Mouse (Mus musculus) kidney, embryonic 15.5 days (tissue): Measurements from ENCODE around the gene Cdk2ap1. TPM values are rescaled to one million over a fixed set of nuclear protein-coding genes. Genes with fewer than 3 reads are reported as not detected.
"Not testable (repeated sequence)": the region's sequence is repeated elsewhere in the genome, so short reads cannot be mapped to it uniquely, and the experiment has no call there.

ENCODE experiments used
- ATAC-seq: fragments of 200-750 bp; cut with Nextera tagmentation; replicated peaks from 2 replicates; pipeline ENCODE4 v1.8.0; 2017; ENCODE audit warnings: moderate TSS enrichment; ENCODE audit not compliant: low FRiP score
- H3K27ac ChIP-seq: fragments of 300-500 bp; sonication (generic); 2 replicates; pipeline ENCODE4 v1.5.1; 2015; ENCODE audit warnings: mild to moderate bottlenecking, inconsistent platforms
- H3K27me3 ChIP-seq: fragments of 300-500 bp; sonication (generic); 2 replicates; pipeline ENCODE4 v1.6.1; 2015; ENCODE audit warnings: inconsistent platforms
- H3K36me3 ChIP-seq: fragments of 300-500 bp; sonication (generic); 2 replicates; pipeline ENCODE4 v1.6.1; 2015; ENCODE audit warnings: inconsistent platforms
- H3K4me1 ChIP-seq: fragments of 300-500 bp; sonication (generic); 2 replicates; pipeline ENCODE4 v1.6.1; 2015; ENCODE audit warnings: inconsistent platforms
- H3K4me2 ChIP-seq: fragments of 300-500 bp; sonication (generic); 2 replicates; pipeline ENCODE4 v1.6.1; 2015; ENCODE audit warnings: moderate library complexity, mild to moderate bottlenecking, inconsistent platforms
- H3K4me3 ChIP-seq: fragments of 300-500 bp; sonication (generic); replicated peaks from 2 replicates; pipeline ENCODE4 v1.5.1; 2015; ENCODE audit warnings: mild to moderate bottlenecking, inconsistent platforms
- H3K9ac ChIP-seq: fragments of 300-500 bp; sonication (generic); 2 replicates; pipeline ENCODE4 v1.6.1; 2015; ENCODE audit warnings: mild to moderate bottlenecking, inconsistent platforms
- H3K9me3 ChIP-seq: fragments of 300-500 bp; sonication (generic); replicated peaks from 2 replicates; pipeline ENCODE4 v1.6.1; 2016; ENCODE audit warnings: inconsistent platforms
- WGBS: fragments of 180-500 bp; shearing (Covaris S2); methylation state at CpG from one replicate; pipeline ENCODE4 v1.1.7; 2015; ENCODE audit warnings: mixed read lengths; 5-methylcytosine and 5-hydroxymethylcytosine counted together
- polyA plus RNA-seq: library from polyadenylated mRNA; unstranded; fragments of >200 nt; fragmentation: Nextera tagmentation; extraction: Ambion mirVana; gene quantifications from 2 replicates; pipeline ENCODE4 v1.2.1, GENCODE M21; 2015

Gene Cdk2ap1
- polyA plus RNA-seq, 1 experiment from 2014 or later = 39.0 TPM

DNA sequence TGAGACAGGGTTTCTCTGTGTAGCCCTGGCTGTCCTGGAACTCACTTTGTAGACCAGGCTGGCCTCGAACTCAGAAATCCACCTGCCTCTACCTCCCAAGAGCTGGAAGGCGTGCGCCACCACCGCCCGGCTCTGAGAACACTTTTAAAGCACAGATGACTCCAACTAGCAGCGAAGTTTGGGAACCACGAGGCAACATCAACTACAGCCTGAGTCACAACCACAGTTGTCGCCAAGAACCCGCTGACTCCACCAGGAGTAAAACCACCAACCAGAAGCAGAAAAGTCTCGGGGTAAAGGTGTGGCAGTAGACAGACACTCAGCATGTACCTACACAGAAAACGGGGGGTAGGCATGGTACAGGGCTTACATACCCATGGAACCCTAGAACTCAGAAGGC is 52.8 kb downstream of the Cdk2ap1 start:
- no peak for ATAC-seq
- H3K27ac ChIP-seq = no peak overlapping the region
- H3K4me2 ChIP-seq = no peak overlapping the region
- WGBS = 94% methylated on average over 11 of the region's 11 CpGs
- H3K4me3 ChIP-seq = no peak overlapping the region
- H3K36me3 ChIP-seq = peaks cover 94% of the 10 kb centered on the region
- no peaks in the 10 kb centered on the region for H3K27me3 ChIP-seq
- no peaks in the 10 kb centered on the region for H3K4me1 ChIP-seq
- no peaks in the 10 kb centered on the region for H3K9me3 ChIP-seq
- H3K9ac ChIP-seq = no peak overlapping the region

DNA sequence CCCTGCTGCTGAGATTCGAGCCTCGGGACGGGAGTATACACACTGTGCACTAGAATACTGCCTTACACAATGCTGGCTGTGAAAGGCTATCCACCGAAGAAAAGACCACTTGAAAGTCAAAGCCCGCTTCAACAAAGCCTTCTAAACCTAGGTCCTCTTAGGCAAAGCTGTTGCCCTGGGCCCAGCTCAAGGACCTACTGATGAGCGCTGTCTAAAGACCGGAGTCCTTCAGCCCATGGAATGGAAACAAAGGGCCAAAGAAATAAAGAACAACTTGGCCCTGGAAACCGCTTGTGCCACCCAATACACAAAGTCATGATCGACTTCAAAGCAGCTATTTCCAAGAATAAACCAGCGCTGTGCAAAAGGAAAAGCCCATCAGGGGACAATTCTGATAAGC is 53.7 kb downstream of the Cdk2ap1 start:
- Histone ChIP-seq H3K36me3 (peaks cover 87% of the 10 kb centered on the region), H3K4me1 (no peaks in the 10 kb centered on the region), H3K9me3 (no peaks in the 10 kb centered on the region), H3K4me3 (no peak overlapping the region), H3K4me2 (no peak overlapping the region), H3K27me3 (no peaks in the 10 kb centered on the region), H3K9ac (no peak overlapping the region), H3K27ac (no peak overlapping the region)
- no peak for ATAC-seq
- 93% methylated on average over 10 of the region's 10 CpGs for WGBS

DNA sequence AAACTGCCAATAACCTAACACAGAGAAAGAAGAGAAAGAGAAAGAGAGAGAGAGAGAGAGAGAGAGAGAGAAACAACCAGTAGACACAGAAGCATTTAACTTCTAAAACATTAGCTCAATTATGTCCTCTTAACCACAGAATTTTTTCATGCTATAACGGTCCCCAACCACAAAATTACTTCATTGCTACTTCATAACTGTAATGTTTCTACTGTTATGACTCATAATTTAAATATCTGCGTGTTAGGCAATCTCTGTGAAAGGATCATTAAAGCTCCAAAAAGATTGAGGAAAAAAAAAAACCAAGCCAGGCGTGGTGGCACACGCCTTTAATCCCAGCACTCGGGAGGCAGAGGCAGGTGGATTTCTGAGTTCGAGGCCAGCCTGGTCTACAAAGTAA is 60.0 kb downstream of the Cdk2ap1 start:
- not testable (repeated sequence) for H3K4me3 ChIP-seq, ATAC-seq

DNA sequence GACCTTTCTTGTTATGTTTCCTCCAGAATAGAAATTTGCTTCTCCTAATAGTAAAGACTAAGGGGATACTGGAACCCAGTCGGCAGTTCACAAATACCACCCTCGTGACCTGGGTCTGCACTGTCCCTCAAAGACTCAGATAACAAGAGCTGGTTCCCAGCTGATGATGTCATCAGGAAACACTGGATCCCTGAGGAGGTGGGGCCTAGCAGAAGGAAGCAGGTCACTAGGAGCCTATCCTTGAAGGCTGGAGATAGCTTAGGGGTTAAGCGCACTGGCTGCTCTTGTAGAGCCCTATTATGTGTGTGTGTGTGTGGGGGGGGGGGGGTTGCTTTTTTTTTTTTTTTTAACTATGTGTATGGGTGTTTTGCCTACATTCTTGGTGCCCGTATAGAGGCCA is 62.8 kb downstream of the Cdk2ap1 start:
- 73% methylated on average over 4 of the region's 4 CpGs for WGBS
- no peak overlapping the region for H3K4me2 ChIP-seq
- H3K4me3 ChIP-seq = no peak overlapping the region
- H3K36me3 ChIP-seq = peaks cover 71% of the 10 kb centered on the region
- no peaks in the 10 kb centered on the region for H3K9me3 ChIP-seq
- H3K27ac ChIP-seq = no peak overlapping the region
- ATAC-seq = no peak
- no peaks in the 10 kb centered on the region for H3K27me3 ChIP-seq
- no peak overlapping the region for H3K9ac ChIP-seq
- H3K4me1 ChIP-seq = no peaks in the 10 kb centered on the region

More for the DNA sequence above, 60.0 kb downstream of the Cdk2ap1 start:
- H3K27ac ChIP-seq, H3K4me1 ChIP-seq, H3K9ac ChIP-seq, H3K9me3 ChIP-seq, H3K27me3 ChIP-seq, H3K4me2 ChIP-seq: not testable (repeated sequence)
- peaks cover 73% of the 10 kb centered on the region for H3K36me3 ChIP-seq
- 91% methylated on average over 6 of the region's 6 CpGs for WGBS

DNA sequence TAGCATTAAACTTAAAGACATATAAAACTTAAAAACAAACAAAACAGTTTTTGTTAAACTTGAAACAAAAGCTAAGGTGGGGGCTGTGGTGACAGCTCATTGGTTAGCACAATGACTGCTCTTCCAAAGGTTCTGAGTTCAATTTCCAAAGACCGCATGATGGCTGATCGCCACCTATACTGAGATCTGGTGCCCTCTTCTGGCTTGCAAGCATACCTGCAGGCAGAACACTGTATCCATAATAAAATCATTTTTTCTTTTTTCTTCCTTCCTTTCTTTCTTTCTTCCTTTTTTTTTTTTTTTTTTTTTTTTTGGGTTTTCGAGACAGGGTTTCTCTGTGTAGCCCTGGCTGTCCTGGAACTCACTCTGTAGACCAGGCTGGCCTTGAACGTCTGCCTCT is 63.6 kb downstream of the Cdk2ap1 start:
- H3K4me2 ChIP-seq, H3K27ac ChIP-seq, H3K9me3 ChIP-seq, H3K27me3 ChIP-seq, H3K9ac ChIP-seq, H3K4me3 ChIP-seq, H3K4me1 ChIP-seq, ATAC-seq: not testable (repeated sequence)
- H3K36me3 ChIP-seq = peaks cover 74% of the 10 kb centered on the region
- 69% methylated on average over 4 of the region's 4 CpGs for WGBS

DNA sequence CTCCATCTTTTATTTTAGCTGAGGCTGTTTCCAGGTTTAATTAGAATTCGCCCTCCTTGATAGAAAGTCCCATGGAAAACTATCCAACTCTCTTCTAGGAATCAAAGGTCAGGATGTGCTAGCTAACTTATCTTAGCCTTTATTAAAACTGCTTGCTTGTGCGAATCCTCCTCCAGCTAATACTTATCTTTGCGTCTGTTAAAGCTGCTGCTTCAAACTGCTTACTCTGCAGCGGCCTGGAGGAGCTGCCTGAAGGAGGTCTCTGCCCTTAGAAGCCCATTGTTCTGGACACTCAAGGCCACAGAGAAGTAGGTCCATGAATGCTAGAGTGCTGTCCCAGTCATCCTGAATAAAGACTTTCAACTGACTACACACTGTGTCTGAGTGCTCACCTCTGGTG is 66.4 kb downstream of the Cdk2ap1 start:
- Histone ChIP-seq H3K9me3 (no peaks in the 10 kb centered on the region), H3K36me3 (peaks cover 83% of the 10 kb centered on the region), H3K27me3 (no peaks in the 10 kb centered on the region), H3K27ac (no peak overlapping the region), H3K4me1 (no peaks in the 10 kb centered on the region), H3K9ac (no peak overlapping the region), H3K4me3 (no peak overlapping the region), H3K4me2 (no peak overlapping the region)
- no peak for ATAC-seq
- 91% methylated on average over 4 of the region's 4 CpGs for WGBS

Other genes with a start within 250 kb of the Cdk2ap1 start
- 101 and 108 TPM in 2 replicates for gene Arl6ip4, start 247.0 kb downstream of the Cdk2ap1 start, polyA plus RNA-seq
- 3.5 and 3.6 TPM in 2 replicates for gene Pitpnm2, start 113.3 kb downstream of the Cdk2ap1 start, polyA plus RNA-seq
- 13.4 TPM in 2 replicates for gene Mphosph9, start 35.1 kb downstream of the Cdk2ap1 start, polyA plus RNA-seq
- gene 2810006K23Rik, start 35.0 kb downstream of the Cdk2ap1 start, polyA plus RNA-seq = 20.0 and 21.7 TPM in 2 replicates
- 90.0 and 96.2 TPM in 2 replicates for gene Sbno1, start 62.9 kb upstream of the Cdk2ap1 start, polyA plus RNA-seq
- 45.5 and 49.9 TPM in 2 replicates for gene Kmt5a, start 76.8 kb upstream of the Cdk2ap1 start, polyA plus RNA-seq
- gene Rilpl2, start 115.3 kb upstream of the Cdk2ap1 start, polyA plus RNA-seq = 29.6 and 32.8 TPM in 2 replicates
- 26.7 and 27.4 TPM in 2 replicates for gene Snrnp35, start 120.1 kb upstream of the Cdk2ap1 start, polyA plus RNA-seq
- gene Rilpl1, start 168.3 kb upstream of the Cdk2ap1 start, polyA plus RNA-seq = 21.8 and 22.8 TPM in 2 replicates
- gene Tmed2, start 177.6 kb upstream of the Cdk2ap1 start, polyA plus RNA-seq = 519 and 585 TPM in 2 replicates
- gene Ddx55, start 189.8 kb upstream of the Cdk2ap1 start, polyA plus RNA-seq = 13.6 and 15.8 TPM in 2 replicates
- 72.5 and 73.1 TPM in 2 replicates for gene Eif2b1, start 216.0 kb upstream of the Cdk2ap1 start, polyA plus RNA-seq
- 72.8 and 78.7 TPM in 2 replicates for gene Gtf2h3, start 216.1 kb upstream of the Cdk2ap1 start, polyA plus RNA-seq